Mouse (Mus musculus) G1E (cell line): ENCODE measurements at regions not wholly inside any gene's neighbourhood (a gene's known extent, or its start where the extent isn't known, plus 50 kb on each side); places are given as distances from the start of the nearest gene placed in this dataset.

ENCODE experiments used
- CTCF ChIP-seq: IDR thresholded peaks from 2 replicates; pipeline ENCODE4 v1.5.1; 2012; ENCODE audit warnings: low read depth, low read length, inconsistent platforms, mixed read lengths
- GATA1 ChIP-seq: IDR thresholded peaks from 2 replicates; pipeline ENCODE4 v1.6.1; 2012; ENCODE audit warnings: borderline replicate concordance, low read length, inconsistent platforms, mixed read lengths
- TAL1 ChIP-seq: conservative IDR thresholded peaks from 2 replicates; pipeline ENCODE4 v1.6.1; 2012; ENCODE audit warnings: low read depth, low read length, inconsistent platforms, mixed read lengths

GRCm38 (mm10) chr12:97929877-97930276 is 329.4 kb downstream of the Galc start:
- no peak for TF ChIP-seq GATA1
- TF ChIP-seq TAL1 = no peak
- TF ChIP-seq CTCF = no peak
